Mouse (Mus musculus) adrenal gland, postnatal 25 days (tissue): Measurements from ENCODE around the gene Denr. TPM values are rescaled to one million over a fixed set of nuclear protein-coding genes. Genes with fewer than 3 reads are reported as not detected.

Experiments used
- DNase-seq: peaks from one replicate; pipeline ENCODE4 v3.0.0; 2021; ENCODE audit warnings: mixed read lengths
- long read RNA-seq: library from polyadenylated mRNA; stranded (forward); transcript quantifications from one replicate; pipeline ENCODE4 v2.0.0, GENCODE M21; 2021
- total RNA-seq: library from RNA; stranded (reverse); gene quantifications from 2 replicates; pipeline ENCODE4 v1.2.3, GENCODE M21; 2021

Gene Denr
- 65.3 and 87.6 TPM in 2 replicates for total RNA-seq
- long read RNA-seq, transcript Denr-201 (8 exons, 2,339 nt), result major isoform, 18 of 28 reads
- long read RNA-seq, partial matches to known transcripts, result 3 of 28 reads
- long read RNA-seq, other reads (novel, unspliced or antisense), result 5 of 28 reads

DNA sequence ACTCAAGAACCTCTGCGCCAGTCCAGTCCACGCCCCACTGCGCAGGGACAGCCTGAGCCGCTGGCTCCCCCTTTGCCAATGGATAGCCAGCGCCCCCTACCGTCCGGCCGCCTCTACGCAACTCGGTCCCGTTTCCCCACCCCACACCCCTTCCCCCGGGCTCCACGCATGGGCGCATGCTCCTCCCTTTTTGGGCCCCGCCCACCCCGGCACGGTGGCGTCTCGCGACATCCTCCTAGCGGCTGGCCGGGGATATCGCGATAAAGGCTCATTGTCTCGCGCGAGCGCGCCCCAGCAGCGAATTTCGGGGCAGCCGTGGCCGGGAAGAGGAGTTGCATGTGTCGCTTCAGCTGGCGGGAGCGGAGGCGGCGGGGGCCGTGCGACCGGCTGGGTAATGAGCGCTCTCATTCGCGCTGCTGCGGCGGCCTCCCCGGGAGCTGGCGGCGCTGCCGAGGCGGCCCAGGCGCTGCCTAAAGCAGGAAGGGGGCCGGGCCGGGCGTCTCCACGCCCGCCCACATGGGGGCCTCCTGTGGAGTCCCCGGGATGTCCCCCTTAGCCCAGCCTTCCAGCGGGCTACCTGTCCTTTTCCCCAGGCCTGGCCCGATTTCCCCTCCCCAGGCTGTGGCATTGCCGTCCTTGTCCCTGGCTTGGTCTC, at the start of gene Denr:
Gene Denr, plus strand, starts transcription at position 200 of the 655 bp plus-strand sequence.
- peak; percentile 100 for DNase-seq

GRCm38 (mm10) chr5:123858798-123859197, 48.2 kb upstream of the Denr start:
- DNase-seq, result no peak

GRCm38 (mm10) chr5:123862374-123863350, 44.3 kb upstream of the Denr start:
- DNase-seq, result no peak

- DNase-seq, result no peak
These were observed 43.0 kb upstream of the Denr start for GRCm38 (mm10) chr5:123863934-123864333.

DNA sequence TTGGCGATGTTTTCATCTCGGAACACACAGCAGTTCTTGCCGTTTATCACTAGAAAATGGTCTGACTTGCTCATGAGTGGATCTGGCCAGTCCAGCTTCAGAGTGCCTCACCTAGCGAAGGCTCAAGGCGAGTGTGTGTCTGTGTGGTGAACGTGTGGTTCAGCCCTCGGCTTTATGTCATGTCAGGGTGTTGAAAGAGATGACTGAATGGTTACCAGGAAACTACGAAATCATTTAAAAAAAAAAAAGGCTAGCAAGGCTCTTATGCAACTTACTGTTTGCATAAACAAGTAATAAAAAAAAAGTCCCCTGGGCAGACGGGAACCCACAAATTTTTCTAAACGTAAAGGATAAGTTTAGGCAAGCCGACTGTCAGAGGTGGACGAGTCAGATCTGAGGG, 41.6 kb upstream of the Denr start, which contains the start of gene Hcar2:
Gene Hcar2, minus strand, starts transcription at position 135 of the 400 bp plus-strand sequence.
- DNase-seq, result no peak

DNA sequence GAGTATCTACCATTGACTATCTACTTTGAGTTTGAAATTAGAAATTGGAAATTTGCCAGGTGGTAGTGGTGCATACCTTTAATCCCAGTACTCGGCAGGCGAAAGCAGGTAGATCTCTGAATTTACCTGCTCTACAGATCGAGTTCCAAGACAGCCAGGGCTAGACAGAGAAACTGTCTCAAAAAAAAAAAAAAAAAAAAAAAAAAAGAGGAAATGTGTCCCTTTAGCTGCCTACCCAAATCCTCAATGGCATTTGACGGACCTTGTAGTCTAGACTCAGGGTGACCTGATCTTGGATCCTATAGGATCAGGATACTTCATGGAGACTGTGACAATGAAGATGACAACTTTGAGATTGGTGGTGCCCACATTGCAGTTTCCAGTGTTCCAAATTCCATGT, 40.5 kb upstream of the Denr start:
- DNase-seq, result no peak

DNA sequence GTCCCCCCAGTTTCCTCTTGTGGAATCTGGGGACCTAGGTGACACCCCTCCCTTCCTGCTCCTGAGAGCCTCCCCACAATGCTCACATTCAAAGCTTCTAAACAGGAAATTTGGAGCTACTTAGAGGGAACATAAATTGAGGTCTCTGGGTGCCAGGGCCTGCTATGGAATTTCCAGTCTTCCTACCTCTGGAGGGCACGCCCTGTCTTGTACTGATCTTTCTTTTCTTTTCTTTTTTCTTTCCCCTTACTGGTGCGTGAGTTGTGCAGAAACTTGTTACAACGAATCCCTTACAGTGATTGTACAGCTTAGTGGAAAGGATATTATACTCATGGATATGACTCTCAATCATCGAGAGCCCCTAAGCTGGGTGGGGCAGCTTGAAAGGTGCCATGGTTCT, 37.4 kb upstream of the Denr start:
- DNase-seq, result no peak

- no peak for DNase-seq
These were observed 32.8 kb upstream of the Denr start for GRCm38 (mm10) chr5:123874177-123874576.

GRCm38 (mm10) chr5:123878056-123878455, 28.9 kb upstream of the Denr start:
- DNase-seq, result no peak

DNA sequence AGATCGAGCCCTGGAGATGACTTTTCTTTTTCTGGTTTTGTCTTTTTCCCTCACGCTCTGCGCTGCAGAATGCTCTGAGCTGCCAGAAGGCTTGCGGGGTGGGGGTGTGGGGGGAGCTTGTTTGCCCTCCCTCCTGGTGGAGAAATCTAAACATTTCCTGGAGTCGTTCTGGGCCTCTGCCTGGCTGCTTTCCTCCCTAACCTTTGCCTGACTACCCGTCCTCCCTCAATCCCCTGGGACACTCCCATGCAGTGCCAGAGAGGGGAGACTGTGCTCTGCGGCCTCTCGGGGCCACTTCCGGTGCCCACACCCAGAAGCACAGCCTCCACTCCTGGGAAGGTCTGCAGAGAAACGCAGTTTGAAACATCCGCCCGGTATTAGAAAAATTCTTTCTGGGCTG, 27.0 kb upstream of the Denr start, which contains the start of gene Hcar1:
Gene Hcar1, minus strand, starts transcription at position 93 of the 400 bp plus-strand sequence.
- peak; percentile 21 for DNase-seq

DNA sequence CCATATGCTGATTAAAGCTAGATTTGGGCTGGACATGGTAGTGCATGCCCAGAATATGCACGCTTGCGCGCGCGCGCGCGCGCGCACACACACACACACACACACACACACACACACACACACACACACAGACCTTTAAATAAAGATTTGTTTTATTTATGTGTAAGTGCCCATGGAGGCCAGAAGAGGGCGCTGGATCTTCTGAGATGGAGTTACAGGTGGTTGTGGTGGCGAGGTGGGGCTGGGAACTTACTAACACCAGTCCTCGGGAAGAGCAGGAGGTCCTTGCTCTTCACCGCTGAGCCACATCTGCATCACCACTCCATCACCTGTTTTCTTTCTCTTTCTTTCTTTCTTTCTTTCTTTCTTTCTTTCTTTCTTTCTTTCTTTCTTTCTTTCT, 26.2 kb upstream of the Denr start:
- DNase-seq, result no peak

GRCm38 (mm10) chr5:123883891-123884290, 23.1 kb upstream of the Denr start:
- DNase-seq, result no peak

DNA sequence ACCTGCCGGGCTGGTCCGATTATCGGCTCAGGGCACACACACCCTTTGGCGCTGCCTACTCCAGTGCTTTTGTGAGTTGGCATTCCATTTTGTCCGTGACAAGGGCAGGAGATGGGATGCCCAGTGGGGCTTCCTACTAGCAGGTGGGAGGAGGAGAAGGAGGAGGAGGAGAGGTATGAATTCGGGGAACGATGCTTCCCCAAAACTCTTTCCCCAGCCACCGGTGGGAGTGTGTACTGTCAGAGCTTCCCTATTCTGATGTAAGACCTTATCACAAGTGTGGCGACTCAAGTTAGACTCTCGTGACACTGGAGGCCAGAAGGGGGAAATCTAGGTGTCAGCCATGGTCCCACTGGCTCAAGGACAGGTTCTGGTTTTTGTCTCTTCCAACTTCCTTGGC, 22.6 kb upstream of the Denr start:
- no peak for DNase-seq

DNA sequence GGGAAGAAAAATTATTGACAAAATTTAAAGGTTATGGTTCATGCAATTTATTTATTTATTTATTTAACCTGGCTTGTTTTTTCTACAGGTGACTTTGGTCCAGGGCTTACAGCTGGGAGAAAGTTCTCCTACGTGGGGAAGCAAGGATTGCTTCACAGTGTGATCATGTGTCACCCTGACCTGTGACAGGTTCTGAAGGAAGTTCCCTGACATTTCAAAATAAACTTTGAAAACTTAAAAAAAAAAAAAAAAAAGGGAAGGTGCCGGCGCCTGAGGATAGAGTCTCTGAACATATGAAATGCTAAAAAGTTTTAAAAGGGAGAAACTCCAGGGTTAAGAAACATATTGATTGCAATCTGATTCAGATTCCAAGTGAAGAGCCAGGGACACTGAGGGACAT, 20.6 kb upstream of the Denr start:
- no peak for DNase-seq

- no peak for DNase-seq
These were observed 16.7 kb upstream of the Denr start for GRCm38 (mm10) chr5:123890312-123890711.

DNA sequence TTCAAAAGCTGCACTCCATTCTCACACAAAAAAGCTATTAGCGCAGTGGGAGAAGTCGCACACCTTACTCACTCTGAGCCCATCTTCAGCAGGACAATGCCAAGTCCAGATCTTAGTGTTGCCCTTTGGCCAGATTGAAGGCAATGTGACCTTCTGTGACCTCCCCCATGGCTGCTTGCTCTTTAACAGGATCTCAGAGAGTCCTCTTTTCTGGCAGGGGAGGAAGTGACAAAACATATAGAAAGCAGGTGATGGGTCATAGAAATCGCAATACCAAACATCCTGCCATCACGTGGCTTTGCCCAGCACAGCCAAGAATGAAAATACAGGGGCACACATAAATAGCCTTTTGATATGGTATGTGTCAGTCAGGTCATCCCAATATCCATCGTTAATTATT, 16.0 kb upstream of the Denr start:
- no peak for DNase-seq

DNA sequence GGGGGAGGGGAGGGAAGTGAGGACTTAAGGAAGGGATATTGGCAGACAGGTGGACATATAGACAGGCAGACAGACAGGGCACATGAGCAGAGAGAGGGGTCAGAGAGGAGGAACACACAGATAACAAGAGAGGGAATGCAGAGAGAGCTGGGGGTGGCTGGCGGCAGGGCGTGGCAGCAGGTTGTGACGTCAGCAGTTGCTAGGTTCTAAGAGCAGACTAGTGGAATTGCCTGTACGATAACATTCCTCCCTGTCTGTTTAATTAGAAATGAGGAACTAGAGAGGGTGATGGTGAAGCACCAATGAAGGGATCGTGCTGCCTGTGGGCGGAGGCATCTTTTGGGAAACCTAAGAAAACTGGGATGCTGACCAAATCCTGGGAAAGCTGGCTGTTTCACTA, 15.3 kb upstream of the Denr start:
- DNase-seq, result no peak

DNA sequence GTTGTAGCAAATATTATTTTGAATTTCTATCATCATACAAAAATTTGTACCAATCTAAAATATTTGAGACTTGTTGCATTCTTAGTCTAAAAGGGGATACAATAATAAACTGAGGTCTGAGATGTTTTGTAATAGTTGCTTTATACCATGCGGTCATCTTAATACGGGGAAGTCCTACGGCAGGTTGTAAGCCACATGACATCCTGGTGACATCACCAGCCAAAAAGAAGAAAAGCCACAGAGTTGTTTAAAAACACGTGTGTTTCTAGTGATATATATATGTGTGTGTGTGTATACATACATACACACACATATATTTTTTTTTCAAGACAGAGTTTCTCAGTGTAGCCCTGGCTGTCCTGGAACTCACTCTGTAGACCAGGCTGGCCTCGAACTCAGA, 13.5 kb upstream of the Denr start:
- no peak for DNase-seq

DNA sequence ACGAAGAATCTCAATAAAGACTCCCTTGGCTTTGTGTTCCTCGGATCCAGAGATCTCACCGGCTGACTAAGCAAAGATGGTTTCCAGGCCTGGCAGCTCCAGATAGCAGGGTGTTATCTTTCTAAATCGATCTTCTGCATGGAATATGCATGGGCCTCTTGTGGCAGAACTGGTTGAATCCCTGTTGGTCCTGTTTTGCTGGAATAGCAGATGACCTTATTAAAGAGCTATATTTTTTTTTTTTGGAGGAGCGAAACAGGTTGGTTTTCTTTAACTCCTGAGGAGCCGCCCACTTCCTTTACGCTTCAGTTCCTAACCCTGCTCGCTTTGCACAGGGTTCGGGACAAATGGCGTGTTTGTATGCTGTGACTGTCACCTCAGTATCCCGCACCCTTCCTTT, 10.6 kb upstream of the Denr start:
- no peak for DNase-seq

DNA sequence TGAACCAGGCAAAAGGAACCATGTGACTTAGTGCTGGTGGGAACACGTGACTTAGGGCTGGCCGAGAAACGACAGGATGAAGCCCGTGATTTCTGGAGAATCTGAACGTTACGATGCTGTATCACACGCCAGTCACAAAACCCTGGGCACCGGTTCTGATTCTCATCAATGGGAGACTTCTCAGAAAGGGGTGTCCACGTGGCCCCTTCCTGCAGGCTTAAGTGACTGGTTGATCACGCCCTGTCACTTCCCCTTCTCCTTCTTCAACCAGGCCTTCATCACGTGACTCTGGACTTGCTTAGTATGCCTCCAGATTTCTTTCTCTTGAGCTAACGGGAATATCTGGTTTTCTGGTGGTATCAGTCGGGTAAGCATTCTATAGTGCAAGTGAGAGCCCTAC, 9.6 kb upstream of the Denr start:
- no peak for DNase-seq

GRCm38 (mm10) chr5:123904059-123904672, 2.8 kb upstream of the Denr start:
- no peak for DNase-seq

GRCm38 (mm10) chr5:123906146-123906975, 614 bp upstream of the Denr start:
- DNase-seq, result no peak
